Mouse (Mus musculus) ES-E14 (cell line): Measurements from ENCODE around the gene Svs2. TPM values are rescaled to one million over a fixed set of nuclear protein-coding genes. Genes with fewer than 3 reads are reported as not detected.
"Not testable (repeated sequence)": the region's sequence is repeated elsewhere in the genome, so short reads cannot be mapped to it uniquely, and the experiment has no call there.

ENCODE experiments used
- DNase-seq: peaks from one replicate; pipeline ENCODE4 v3.0.0-alpha.2; 2013; ENCODE audit warnings: low read depth, low spot score
- H3K27ac ChIP-seq: 2 replicates; pipeline ENCODE4 v1.5.1; 2012; ENCODE audit warnings: low read depth, mild to moderate bottlenecking, low read length, moderate library complexity, mixed read lengths; ENCODE audit not compliant: poor library complexity, insufficient read depth, severe bottlenecking
- H3K36me3 ChIP-seq: 2 replicates; pipeline ENCODE4 v1.6.1; 2012; ENCODE audit warnings: mild to moderate bottlenecking, low read length, moderate library complexity, mixed read lengths; ENCODE audit not compliant: control insufficient read depth, poor library complexity, insufficient read depth, severe bottlenecking
- H3K4me1 ChIP-seq, 2 experiments: fragments of 150-350 bp in 1 of 2; sonication (generic) in 1 of 2; 2 replicates each; pipeline ENCODE4 v1.6.1; 2012; ENCODE audit warnings: low read length in 2 of 2, mild to moderate bottlenecking in 1 of 2, mixed read lengths in 1 of 2; ENCODE audit not compliant: control insufficient read depth in 2 of 2, insufficient read depth in 2 of 2, poor library complexity in 1 of 2
- H3K4me3 ChIP-seq, 2 experiments: fragments of 150-350 bp in 1 of 2; sonication (generic) in 1 of 2; 2 replicates each; pipeline ENCODE4 v1.5.1; 2012; ENCODE audit warnings: low read length in 2 of 2, low read depth in 1 of 2, mild to moderate bottlenecking in 1 of 2, mixed read lengths in 1 of 2; ENCODE audit not compliant: insufficient read depth in 1 of 2, poor library complexity in 1 of 2, severe bottlenecking in 1 of 2
- H3K9ac ChIP-seq: 2 replicates; pipeline ENCODE4 v1.6.1; 2012; ENCODE audit warnings: low read depth, mild to moderate bottlenecking, low read length, mixed read lengths; ENCODE audit not compliant: poor library complexity, insufficient read depth, severe bottlenecking
- H3K9me3 ChIP-seq: fragments of 150-350 bp; sonication (generic); 2 replicates; pipeline ENCODE4 v1.6.1; 2012; ENCODE audit warnings: low read depth, mild to moderate bottlenecking, low read length; ENCODE audit not compliant: control insufficient read depth, insufficient read depth
- CHD2 ChIP-seq: IDR thresholded peaks from 2 replicates; pipeline ENCODE4 v1.6.1; 2014; ENCODE audit warnings: mild to moderate bottlenecking, low read depth, low read length, inconsistent platforms
- HCFC1 ChIP-seq: IDR thresholded peaks from 2 replicates; pipeline ENCODE4 v1.6.1; 2012; ENCODE audit warnings: low read length, inconsistent platforms, borderline replicate concordance; ENCODE audit not compliant: insufficient read depth
- MAFK ChIP-seq: IDR thresholded peaks from 2 replicates; pipeline ENCODE4 v1.6.1; 2014; ENCODE audit warnings: mild to moderate bottlenecking, low read depth, low read length, inconsistent platforms; ENCODE audit not compliant: insufficient read depth
- ZC3H11A ChIP-seq: IDR thresholded peaks from 2 replicates; pipeline ENCODE4 v1.6.1; 2012; ENCODE audit warnings: low read depth, mild to moderate bottlenecking, inconsistent platforms, low read length, borderline replicate concordance
- ZNF384 ChIP-seq: IDR thresholded peaks from 2 replicates; pipeline ENCODE4 v1.6.1; 2012; ENCODE audit warnings: low read depth, low read length, inconsistent platforms
- in situ Hi-C, 2 experiments: fragments of 600-800 bp; cut with MboI; formaldehyde crosslinking; loops; one replicate each; pipeline ENCODE4 v1.15.1; 2025; ENCODE audit warnings: low sequenced_read_pairs in 2 of 2, inconsistent platforms in 1 of 2; ENCODE audit not compliant: unreplicated experiment in 2 of 2
- total RNA-seq: library from RNA; depleted of rRNA; stranded (reverse); fragments of 300-350 nt; gene quantifications from 2 replicates; pipeline ENCODE4 v1.2.3, GENCODE M21; 2012

Svs2 gene
- total RNA-seq, 1 experiment = not detected

DNA sequence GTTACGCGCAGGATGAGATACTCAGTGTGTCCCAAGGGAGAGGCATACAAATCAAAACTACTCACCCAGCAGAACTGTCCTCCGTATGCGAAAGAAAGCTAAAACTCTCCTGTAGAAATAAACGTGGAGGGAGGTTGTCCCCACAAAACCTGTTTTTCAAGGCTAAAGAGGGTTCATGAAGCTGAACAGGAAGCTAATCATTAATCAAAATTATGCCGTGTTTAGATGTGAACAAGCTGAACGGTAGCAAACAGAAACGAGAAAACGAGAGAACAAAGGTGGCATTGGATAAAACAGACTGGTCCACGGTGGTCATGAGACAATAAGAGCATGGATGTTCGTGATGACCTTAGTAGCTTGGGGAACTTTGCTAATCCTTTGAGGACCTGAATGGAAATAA is 16.7 kb downstream of the Svs2 start, which contains the start of gene Wfdc15b:
Wfdc15b (minus strand) TSS at position 139 of the 400 bp plus-strand sequence.
- no peaks in the 10 kb centered on the region for H3K36me3 ChIP-seq
- no peaks in the 10 kb centered on the region for H3K9me3 ChIP-seq
- H3K4me3 ChIP-seq = no peak within 1 kb of the TSS
- no peaks in the 10 kb centered on the region for H3K4me1 ChIP-seq
- no peak within 1 kb of the TSS for H3K27ac ChIP-seq
- no peak for DNase-seq
- H3K9ac ChIP-seq = no peak within 1 kb of the TSS
- TF ChIP-seq CHD2 (no peak), ZNF384 (no peak), ZC3H11A (no peak), HCFC1 (no peak)
- in situ Hi-C loops = no loop called here

GRCm38 (mm10) chr2:164219295-164219694 is 19.0 kb downstream of the Svs2 start:
- Histone ChIP-seq H3K27ac (no peak overlapping the region), H3K4me3 (no peak overlapping the region), H3K4me1 (no peaks in the 10 kb centered on the region), H3K36me3 (no peaks in the 10 kb centered on the region), H3K9me3 (no peaks in the 10 kb centered on the region), H3K9ac (no peak overlapping the region)
- TF ChIP-seq HCFC1 = no peak
- DNase-seq = no peak
- in situ Hi-C loops = no loop called here

DNA sequence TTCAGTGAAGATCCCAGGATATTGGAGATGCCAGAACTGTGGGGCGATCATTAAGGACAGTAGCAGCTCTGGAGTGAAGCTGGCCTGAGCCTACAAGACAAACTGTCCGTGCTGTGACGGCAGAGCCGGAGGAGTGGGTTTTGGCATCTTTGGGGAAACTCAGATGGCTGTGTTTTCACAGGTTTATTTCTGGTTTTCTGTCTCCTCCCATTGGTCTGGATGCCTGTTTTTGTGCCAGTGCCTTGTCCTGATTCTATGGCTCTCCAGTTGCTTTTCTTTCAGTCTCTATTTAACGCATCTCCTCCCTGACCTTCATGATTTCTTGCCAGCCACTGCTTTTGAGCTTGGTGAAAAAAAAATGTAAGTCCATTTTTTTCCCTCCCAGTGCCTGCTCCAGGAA is 25.6 kb downstream of the Svs2 start:
- TF ChIP-seq HCFC1 (no peak), CHD2 (no peak), ZC3H11A (no peak), ZNF384 (no peak), MAFK (no peak)
- Histone ChIP-seq H3K36me3 (no peaks in the 10 kb centered on the region), H3K4me3 (no peak overlapping the region), H3K4me1 (no peaks in the 10 kb centered on the region), H3K9ac (no peak overlapping the region), H3K9me3 (no peaks in the 10 kb centered on the region), H3K27ac (no peak overlapping the region)
- no peak for DNase-seq
- in situ Hi-C loops = no loop called here

DNA sequence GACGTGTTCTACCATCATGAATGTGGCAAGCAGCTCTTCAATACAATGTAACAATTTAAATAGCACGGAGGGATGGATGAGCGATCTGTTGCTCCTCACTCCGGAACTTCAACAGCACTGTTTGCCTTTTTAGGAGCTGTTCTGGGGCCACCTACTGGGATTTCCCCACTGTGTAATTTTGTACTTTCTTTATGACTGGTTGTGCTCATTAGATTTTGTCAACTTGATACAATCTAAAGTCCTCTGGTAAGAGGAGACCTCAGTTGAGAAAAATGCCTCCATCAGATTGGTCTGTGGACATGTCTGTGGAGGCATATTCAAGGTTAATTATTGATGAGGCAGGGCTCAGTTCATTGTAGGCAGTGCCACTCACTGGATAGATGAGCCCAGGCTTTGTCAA is 27.4 kb downstream of the Svs2 start:
- H3K4me1 ChIP-seq = no peaks in the 10 kb centered on the region

GRCm38 (mm10) chr2:164206676-164207075 is 31.6 kb downstream of the Svs2 start:
- TF ChIP-seq MAFK (no peak), CHD2 (no peak), ZNF384 (no peak)

More for the DNA sequence above, 27.4 kb downstream of the Svs2 start:
- H3K36me3 ChIP-seq = no peaks in the 10 kb centered on the region
- no peak for TF ChIP-seq ZNF384
- no peak for TF ChIP-seq MAFK
- TF ChIP-seq CHD2 = no peak
- TF ChIP-seq HCFC1 = no peak
- no peak for TF ChIP-seq ZC3H11A
- no peak overlapping the region for H3K27ac ChIP-seq
- no peak overlapping the region for H3K9ac ChIP-seq
- in situ Hi-C loops = no loop called here
- H3K9me3 ChIP-seq = no peaks in the 10 kb centered on the region
- H3K4me3 ChIP-seq = no peak overlapping the region
- DNase-seq = no peak

GRCm38 (mm10) chr2:164206011-164206410 is 32.3 kb downstream of the Svs2 start:
- H3K27ac ChIP-seq, in situ Hi-C loops, H3K4me3 ChIP-seq, DNase-seq, H3K4me1 ChIP-seq, H3K9me3 ChIP-seq, H3K36me3 ChIP-seq, H3K9ac ChIP-seq: not testable (repeated sequence)

More at GRCm38 (mm10) chr2:164206676-164207075, 31.6 kb downstream of the Svs2 start:
- no peak overlapping the region for H3K9ac ChIP-seq
- H3K4me3 ChIP-seq = no peak overlapping the region
- no peaks in the 10 kb centered on the region for H3K9me3 ChIP-seq
- H3K27ac ChIP-seq = no peak overlapping the region
- in situ Hi-C loops = no loop called here
- no peaks in the 10 kb centered on the region for H3K4me1 ChIP-seq
- no peak for DNase-seq
- no peaks in the 10 kb centered on the region for H3K36me3 ChIP-seq
